Comparison of ENCODE assay signal across 8 mouse cellular contexts in genomic region chr2:118901175-118902031, GRCm38 (mm10). TPM values are rescaled to one million over a fixed set of nuclear protein-coding genes. Genes with fewer than 3 reads are reported as not detected.
DNase-seq lines count a peak whose midpoint lies in the region; ATAC-seq and TF ChIP-seq lines count a peak whose summit lies in the region.

No protein-coding gene starts in this region.

- H3K9me3 ChIP-seq in heart, embryonic 10.5 days: no peaks in the 10 kb centered on the region
- no peaks in the 10 kb centered on the region for H3K9me3 ChIP-seq in kidney, embryonic 15.5 days (replicated peaks)

- TF ChIP-seq POLR2A in liver, adult 2 months (IDR thresholded peaks at IDR 0.05; ENCODE audit: extremely low read depth, insufficient read depth, low read length): peak; percentile 22; the same call in 1 of the 2 replicates
- TF ChIP-seq POLR2A in myocyte (IDR thresholded peaks at IDR 0.05; ENCODE audit: insufficient read length, low read depth): no peak

- peak overlapping the region; percentile 85 for H3K9ac ChIP-seq in kidney, embryonic 15.5 days
- H3K9ac ChIP-seq in liver, adult 2 months (ENCODE audit: low read depth, low read length): peak overlapping the region; percentile 97

- H3K4me1 ChIP-seq in heart, embryonic 10.5 days: peaks cover 61% of the 10 kb centered on the region
- H3K4me1 ChIP-seq in kidney, embryonic 15.5 days: peaks cover 58% of the 10 kb centered on the region
- peaks cover 6% of the 10 kb centered on the region for H3K4me1 ChIP-seq in liver, adult 2 months (ENCODE audit: control insufficient read depth, insufficient read depth, low read length)

- peak; percentile 91 for ATAC-seq in erythroblast, adult 5-6 weeks (replicated peaks; ENCODE audit: low FRiP score, poor library complexity, severe bottlenecking)
- peak; percentile 90 for ATAC-seq in kidney, embryonic 15.5 days (replicated peaks; ENCODE audit: low FRiP score)

- under 1% methylated on average over 95 of the region's 120 CpGs for WGBS in heart, embryonic 10.5 days
- under 1% methylated on average over 96 of the region's 120 CpGs for WGBS in kidney, embryonic 15.5 days
- under 1% methylated on average over 108 of the region's 120 CpGs for WGBS in liver, adult 2 months

- H3K27me3 ChIP-seq in heart, embryonic 10.5 days (ENCODE audit: insufficient read depth, poor library complexity, severe bottlenecking): peaks cover 50% of the 10 kb centered on the region
- H3K27me3 ChIP-seq in kidney, embryonic 15.5 days: peaks cover 61% of the 10 kb centered on the region
- H3K27me3 ChIP-seq in liver, adult 2 months (ENCODE audit: control insufficient read depth, insufficient read depth, low read length): 0 out of 2 replicates have a peak, but pooled peaks cover 9% of the 10 kb centered on the region
- H3K27me3 ChIP-seq in myocyte (ENCODE audit: control insufficient read depth, insufficient read depth, insufficient read length): peaks cover 21% of the 10 kb centered on the region
- H3K27me3 ChIP-seq in splenic B cell, adult 2 months (ENCODE audit: control insufficient read depth, insufficient read depth, low read length, poor library complexity, severe bottlenecking): no peaks in the 10 kb centered on the region

- peak overlapping the region; percentile 96 for H3ac ChIP-seq in myocyte (ENCODE audit: control insufficient read depth, insufficient read length)

- H3K36me3 ChIP-seq in heart, embryonic 10.5 days: no peaks in the 10 kb centered on the region
- H3K36me3 ChIP-seq in kidney, embryonic 15.5 days: no peaks in the 10 kb centered on the region
- H3K36me3 ChIP-seq in liver, adult 2 months (ENCODE audit: control insufficient read depth, insufficient read depth, low read length): no peaks in the 10 kb centered on the region
- H3K36me3 ChIP-seq in myocyte (ENCODE audit: control insufficient read depth, insufficient read depth): no peaks in the 10 kb centered on the region
- H3K36me3 ChIP-seq in splenic B cell, adult 2 months (ENCODE audit: control insufficient read depth, insufficient read depth, low read length, poor library complexity, severe bottlenecking): no peaks in the 10 kb centered on the region

- TF ChIP-seq CTCF in liver, adult 2 months (IDR thresholded peaks at IDR 0.05; ENCODE audit: low read depth, low read length): no peak

- peak overlapping the region; percentile 97 for H3K4me2 ChIP-seq in kidney, embryonic 15.5 days
- peak overlapping the region; percentile 99 for H3K4me2 ChIP-seq in myocyte (ENCODE audit: low read depth)

- peak overlapping the region; percentile 86 for H3K4me3 ChIP-seq in heart, embryonic 10.5 days
- peak overlapping the region; percentile 92 for H3K4me3 ChIP-seq in kidney, embryonic 15.5 days (replicated peaks)
- peak overlapping the region; percentile 88 for H3K4me3 ChIP-seq in liver, adult 2 months (ENCODE audit: insufficient read depth, low read depth, low read length)
- H3K4me3 ChIP-seq in myocyte: peak overlapping the region; percentile 31

- peak overlapping the region; percentile 94 for H3K27ac ChIP-seq in heart, embryonic 10.5 days
- H3K27ac ChIP-seq in kidney, embryonic 15.5 days: peak overlapping the region; percentile 82
- H3K27ac ChIP-seq in liver, adult 2 months (replicated peaks; ENCODE audit: insufficient read depth, low read depth, low read length): peak overlapping the region; percentile 69

- H3K79me2 ChIP-seq in liver, adult 2 months (ENCODE audit: control insufficient read depth, insufficient read depth, low read length): peaks cover 20% of the 10 kb centered on the region; the same call in 1 of the 2 replicates
- peaks cover 26% of the 10 kb centered on the region for H3K79me2 ChIP-seq in myocyte (ENCODE audit: control insufficient read depth, insufficient read depth)

- peak; percentile 92 to 93 for DNase-seq in B cell, adult 2 months
- peak; percentile 98 for DNase-seq in brain, adult 2 months (ENCODE audit: low read depth, low spot score)
- DNase-seq in heart, embryonic 10.5 days (ENCODE audit: low spot score): peak; percentile 98
- DNase-seq in liver, adult 2 months (ENCODE audit: extremely low read depth, low read depth, low spot score): peak; percentile 76
- peak; percentile 94 for DNase-seq in splenic B cell, adult 2 months (ENCODE audit: low read depth, low spot score)

TF ChIP-seq in myocyte, 11 proteins besides CTCF, POLR2A, EP300 and RAD21:
- TF ChIP-seq MYOD1 (IDR thresholded peaks at IDR 0.05; ENCODE audit: control insufficient read depth in 1 of 3, insufficient read length in 2 of 3, low read depth in 2 of 3) (peak in 2 of 3 experiments; percentile 48 to 84), CEBPB (IDR thresholded peaks at IDR 0.05; ENCODE audit: insufficient read depth, poor library complexity, severe bottlenecking) (no peak), USF1 (IDR thresholded peaks at IDR 0.05; ENCODE audit: low read depth) (no peak), SRF (IDR thresholded peaks at IDR 0.05; ENCODE audit: control insufficient read depth, insufficient read length, low read depth) (no peak), POLR2AphosphoS2 (IDR thresholded peaks at IDR 0.05; ENCODE audit: insufficient read length, low read depth) (peak; percentile 30), MYOG (IDR thresholded peaks at IDR 0.05; ENCODE audit: control insufficient read depth in 1 of 3, insufficient read depth in 1 of 3, insufficient read length in 2 of 3, low read depth in 2 of 3) (peak in 2 of 3 experiments; percentile 28 to 33)

RNA-seq across cellular contexts. Expression of gene Bahd1, which starts 1.2 kb away (rescaled TPM):
- 1.3 and 2.3 TPM in 2 replicates for total RNA-seq in erythroblast, adult 5-6 weeks (2015; ENCODE audit: low replicate concordance)
- total RNA-seq in erythroblast, adult 5-6 weeks (2017; ENCODE audit: low replicate concordance): 3.2 and 4.3 TPM in 2 replicates
- polyA plus RNA-seq in heart, embryonic 10.5 days (2016; fragmentation: Nextera tagmentation; extraction: Ambion mirVana): 3.3 and 4.4 TPM in 2 replicates
- polyA plus RNA-seq in kidney, embryonic 15.5 days (2015; fragmentation: Nextera tagmentation; extraction: Ambion mirVana): 3.8 and 4.4 TPM in 2 replicates
- total RNA-seq in liver, adult 2 months (2014; rRNA removed): 2.3 and 3.1 TPM in 2 replicates
- 5.8 and 6.3 TPM in 2 replicates for polyA plus RNA-seq in liver, adult 2 months (2012; rRNA removed)
- polyA plus RNA-seq in myocyte (2012; fragmentation: generic; extraction: Trizol): 12.0 TPM

RNA-seq across cellular contexts. Expression of gene Chst14, which starts 24.9 kb away (rescaled TPM):
- total RNA-seq in erythroblast, adult 5-6 weeks (2015; ENCODE audit: low replicate concordance): 1.5 and 2.7 TPM in 2 replicates
- total RNA-seq in erythroblast, adult 5-6 weeks (2017; ENCODE audit: low replicate concordance): 0.43 TPM in 1 of 2 replicates, not detected in the other
- 18.8 and 20.1 TPM in 2 replicates for polyA plus RNA-seq in heart, embryonic 10.5 days (2016; fragmentation: Nextera tagmentation; extraction: Ambion mirVana)
- 25.9 and 28.4 TPM in 2 replicates for polyA plus RNA-seq in kidney, embryonic 15.5 days (2015; fragmentation: Nextera tagmentation; extraction: Ambion mirVana)
- total RNA-seq in liver, adult 2 months (2014; rRNA removed): 0.55 and 1.2 TPM in 2 replicates
- 1.8 and 2.0 TPM in 2 replicates for polyA plus RNA-seq in liver, adult 2 months (2012; rRNA removed)
- 25.4 TPM for polyA plus RNA-seq in myocyte (2012; fragmentation: generic; extraction: Trizol)

RNA-seq across cellular contexts. Expression of gene Ivd, which starts 39.6 kb away (rescaled TPM):
- total RNA-seq in erythroblast, adult 5-6 weeks (2015; ENCODE audit: low replicate concordance): 1.9 and 8.1 TPM in 2 replicates
- 4.2 and 4.8 TPM in 2 replicates for total RNA-seq in erythroblast, adult 5-6 weeks (2017; ENCODE audit: low replicate concordance)
- 67.2 and 82.4 TPM in 2 replicates for polyA plus RNA-seq in heart, embryonic 10.5 days (2016; fragmentation: Nextera tagmentation; extraction: Ambion mirVana)
- polyA plus RNA-seq in kidney, embryonic 15.5 days (2015; fragmentation: Nextera tagmentation; extraction: Ambion mirVana): 71.6 and 82.8 TPM in 2 replicates
- total RNA-seq in liver, adult 2 months (2014; rRNA removed): 127 and 146 TPM in 2 replicates
- 146 and 216 TPM in 2 replicates for polyA plus RNA-seq in liver, adult 2 months (2012; rRNA removed)
- polyA plus RNA-seq in myocyte (2012; fragmentation: generic; extraction: Trizol): 35.3 TPM

Comparison
In these comparisons a context has a peak if more than half of its experiments do, and no peak if none do; other contexts are left out.
1. Peak in every context shown above with its lines: DNase-seq, ATAC-seq, H3K4me3 ChIP-seq and H3K27ac ChIP-seq.
2. H3K4me3 ChIP-seq: peak in every context shown above with its lines; median percentile 92 in kidney, embryonic 15.5 days; 88 in liver, adult 2 months; 86 in heart, embryonic 10.5 days; 31 in myocyte.